Mouse (Mus musculus): ENCODE measurements at regions not wholly inside any gene's neighbourhood (a gene's known extent, or its start where the extent isn't known, plus 50 kb on each side); places are given as distances from the start of the nearest gene placed in this dataset.
"Not testable (repeated sequence)": the region's sequence is repeated elsewhere in the genome, so short reads cannot be mapped to it uniquely, and the experiment has no call there.

- Histone ChIP-seq H3K27ac (ENCODE audit: low read depth, low read length) (no peak overlapping the region), H3K4me2 (ENCODE audit: low read depth, low read length, poor library complexity, severe bottlenecking) (no peak overlapping the region), H3K4me1 (ENCODE audit: insufficient read depth, low read length) (no peaks in the 10 kb centered on the region), H3K27me3 (ENCODE audit: insufficient read depth, low read length) (no peaks in the 10 kb centered on the region), H3K9me3 (ENCODE audit: low read length) (no peaks in the 10 kb centered on the region), H3K36me3 (ENCODE audit: insufficient read depth, low read length) (no peaks in the 10 kb centered on the region), H3K9ac (replicated peaks; ENCODE audit: low read length, poor library complexity, severe bottlenecking) (no peak overlapping the region), H3K4me3 (ENCODE audit: low read depth, low read length) (no peak overlapping the region)
- ATAC-seq (ENCODE audit: low FRiP score): no peak
- DNase-seq (ENCODE audit: low spot score): no peak
- TF ChIP-seq CTCF (IDR thresholded peaks at IDR 0.05): no peak
Measured at GRCm38 (mm10) chr5:13654173-13654572, 137.2 kb upstream of the Speer3 start.

- H3K27me3 ChIP-seq (ENCODE audit: insufficient read depth, low read length); ATAC-seq (ENCODE audit: low FRiP score); H3K4me2 ChIP-seq (ENCODE audit: low read depth, low read length, poor library complexity, severe bottlenecking); H3K27ac ChIP-seq (ENCODE audit: low read depth, low read length); DNase-seq (ENCODE audit: low spot score); H3K4me1 ChIP-seq (ENCODE audit: insufficient read depth, low read length); H3K4me3 ChIP-seq (ENCODE audit: low read depth, low read length); H3K9ac ChIP-seq (replicated peaks; ENCODE audit: low read length, poor library complexity, severe bottlenecking); H3K36me3 ChIP-seq (ENCODE audit: insufficient read depth, low read length); H3K9me3 ChIP-seq (ENCODE audit: low read length): not testable (repeated sequence)
- 88% methylated on average over 7 of the region's 7 CpGs for WGBS
Measured at GRCm38 (mm10) chr5:13658301-13658700, 133.1 kb upstream of the Speer3 start.

GRCm38 (mm10) chr5:13659514-13659913 lies 131.9 kb upstream of the Speer3 start:
- H3K9ac ChIP-seq (replicated peaks; ENCODE audit: low read length, poor library complexity, severe bottlenecking): no peak overlapping the region
- H3K36me3 ChIP-seq (ENCODE audit: insufficient read depth, low read length): no peaks in the 10 kb centered on the region
- H3K27me3 ChIP-seq (ENCODE audit: insufficient read depth, low read length): no peaks in the 10 kb centered on the region
- ATAC-seq (ENCODE audit: low FRiP score): no peak
- H3K27ac ChIP-seq (ENCODE audit: low read depth, low read length): no peak overlapping the region
- WGBS: 84% methylated on average over 1 of the region's 1 CpGs
- no peaks in the 10 kb centered on the region for H3K4me1 ChIP-seq (ENCODE audit: insufficient read depth, low read length)
- no peak overlapping the region for H3K4me3 ChIP-seq (ENCODE audit: low read depth, low read length)
- no peak overlapping the region for H3K4me2 ChIP-seq (ENCODE audit: low read depth, low read length, poor library complexity, severe bottlenecking)
- TF ChIP-seq CTCF (IDR thresholded peaks at IDR 0.05): no peak
- no peaks in the 10 kb centered on the region for H3K9me3 ChIP-seq (ENCODE audit: low read length)
- DNase-seq (ENCODE audit: low spot score): no peak

- ATAC-seq (ENCODE audit: low FRiP score) (no peak), DNase-seq (ENCODE audit: low spot score) (peak; percentile 10)
- H3K9ac ChIP-seq (replicated peaks; ENCODE audit: low read length, poor library complexity, severe bottlenecking): no peak overlapping the region
- no peak for TF ChIP-seq CTCF (IDR thresholded peaks at IDR 0.05)
- H3K27me3 ChIP-seq (ENCODE audit: insufficient read depth, low read length): no peaks in the 10 kb centered on the region
- WGBS: 91% methylated on average over 1 of the region's 1 CpGs
- H3K4me1 ChIP-seq (ENCODE audit: insufficient read depth, low read length): no peaks in the 10 kb centered on the region
- H3K9me3 ChIP-seq (ENCODE audit: low read length): no peaks in the 10 kb centered on the region
- no peak overlapping the region for H3K4me3 ChIP-seq (ENCODE audit: low read depth, low read length)
- H3K4me2 ChIP-seq (ENCODE audit: low read depth, low read length, poor library complexity, severe bottlenecking): no peak overlapping the region
- H3K27ac ChIP-seq (ENCODE audit: low read depth, low read length): no peak overlapping the region
- H3K36me3 ChIP-seq (ENCODE audit: insufficient read depth, low read length): no peaks in the 10 kb centered on the region
Measured at GRCm38 (mm10) chr5:13667444-13667843, 124.0 kb upstream of the Speer3 start.

- TF ChIP-seq CTCF (IDR thresholded peaks at IDR 0.05): no peak
Measured at GRCm38 (mm10) chr5:13668840-13669239, 122.6 kb upstream of the Speer3 start.

GRCm38 (mm10) chr5:13690929-13691806 lies 100.3 kb upstream of the Speer3 start:
- H3K9ac ChIP-seq (replicated peaks; ENCODE audit: low read length, poor library complexity, severe bottlenecking): no peak overlapping the region
- 45% methylated on average over 5 of the region's 5 CpGs for WGBS
- no peaks in the 10 kb centered on the region for H3K27me3 ChIP-seq (ENCODE audit: insufficient read depth, low read length)
- no peak for TF ChIP-seq CTCF (IDR thresholded peaks at IDR 0.05)
- H3K4me2 ChIP-seq (ENCODE audit: low read depth, low read length, poor library complexity, severe bottlenecking): no peak overlapping the region
- no peaks in the 10 kb centered on the region for H3K36me3 ChIP-seq (ENCODE audit: insufficient read depth, low read length)
- no peaks in the 10 kb centered on the region for H3K9me3 ChIP-seq (ENCODE audit: low read length)
- DNase-seq (ENCODE audit: low spot score): no peak
- H3K4me3 ChIP-seq (ENCODE audit: low read depth, low read length): no peak overlapping the region
- no peaks in the 10 kb centered on the region for H3K4me1 ChIP-seq (ENCODE audit: insufficient read depth, low read length)
- no peak for ATAC-seq (ENCODE audit: low FRiP score)
- no peak overlapping the region for H3K27ac ChIP-seq (ENCODE audit: low read depth, low read length)

More at GRCm38 (mm10) chr5:13668840-13669239, 122.6 kb upstream of the Speer3 start:
- Histone ChIP-seq H3K9ac (replicated peaks; ENCODE audit: low read length, poor library complexity, severe bottlenecking) (no peak overlapping the region), H3K4me2 (ENCODE audit: low read depth, low read length, poor library complexity, severe bottlenecking) (no peak overlapping the region), H3K36me3 (ENCODE audit: insufficient read depth, low read length) (no peaks in the 10 kb centered on the region), H3K4me3 (ENCODE audit: low read depth, low read length) (no peak overlapping the region), H3K4me1 (ENCODE audit: insufficient read depth, low read length) (no peaks in the 10 kb centered on the region), H3K27me3 (ENCODE audit: insufficient read depth, low read length) (no peaks in the 10 kb centered on the region), H3K9me3 (ENCODE audit: low read length) (no peaks in the 10 kb centered on the region), H3K27ac (ENCODE audit: low read depth, low read length) (no peak overlapping the region)
- DNase-seq (ENCODE audit: low spot score) (no peak), ATAC-seq (ENCODE audit: low FRiP score) (no peak)
